Mouse (Mus musculus): ENCODE measurements around the gene Pdlim4.

DNA sequence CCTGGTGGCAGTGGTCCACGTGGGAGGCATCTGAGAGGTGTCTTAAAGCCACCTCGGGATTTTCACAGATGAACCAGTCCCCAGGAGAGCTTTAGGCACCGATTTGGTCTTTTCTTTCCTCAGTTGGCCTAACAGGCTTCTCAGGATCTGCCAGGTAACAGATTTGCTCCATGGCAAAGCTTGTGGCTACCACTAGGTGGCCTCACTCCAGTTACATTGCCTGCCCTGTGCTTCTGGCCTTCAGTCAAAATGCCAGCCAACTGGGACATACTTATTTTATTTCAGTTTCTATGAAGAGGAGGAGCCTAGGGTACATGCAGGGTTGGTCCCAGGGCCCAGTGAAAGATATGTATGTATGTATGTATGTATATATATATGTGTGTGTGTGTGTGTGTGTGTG lies 24.2 kb upstream of the Pdlim4 start:
- TF ChIP-seq CTCF (IDR thresholded peaks at IDR 0.05; ENCODE audit: borderline replicate concordance, insufficient read depth, low read length) (peak; percentile 67; the same call in 1 of the 2 replicates), POLR2A (IDR thresholded peaks at IDR 0.05; ENCODE audit: low read depth, low read length) (no peak)
